Mouse (Mus musculus) A20 (cell line): ENCODE results near the gene Ifit1bl2.
"Not testable (repeated sequence)": the region's sequence is repeated elsewhere in the genome, so short reads cannot be mapped to it uniquely, and the experiment has no call there.

Source experiments
- DNase-seq: peaks from one replicate; pipeline ENCODE4 v3.0.0-alpha.2; 2011; ENCODE audit warnings: low read depth, low spot score

Gene Ifit1bl2

GRCm38 (mm10) chr19:34610118-34610517, 30.4 kb downstream of the Ifit1bl2 start:
- DNase-seq = not testable (repeated sequence)

DNA sequence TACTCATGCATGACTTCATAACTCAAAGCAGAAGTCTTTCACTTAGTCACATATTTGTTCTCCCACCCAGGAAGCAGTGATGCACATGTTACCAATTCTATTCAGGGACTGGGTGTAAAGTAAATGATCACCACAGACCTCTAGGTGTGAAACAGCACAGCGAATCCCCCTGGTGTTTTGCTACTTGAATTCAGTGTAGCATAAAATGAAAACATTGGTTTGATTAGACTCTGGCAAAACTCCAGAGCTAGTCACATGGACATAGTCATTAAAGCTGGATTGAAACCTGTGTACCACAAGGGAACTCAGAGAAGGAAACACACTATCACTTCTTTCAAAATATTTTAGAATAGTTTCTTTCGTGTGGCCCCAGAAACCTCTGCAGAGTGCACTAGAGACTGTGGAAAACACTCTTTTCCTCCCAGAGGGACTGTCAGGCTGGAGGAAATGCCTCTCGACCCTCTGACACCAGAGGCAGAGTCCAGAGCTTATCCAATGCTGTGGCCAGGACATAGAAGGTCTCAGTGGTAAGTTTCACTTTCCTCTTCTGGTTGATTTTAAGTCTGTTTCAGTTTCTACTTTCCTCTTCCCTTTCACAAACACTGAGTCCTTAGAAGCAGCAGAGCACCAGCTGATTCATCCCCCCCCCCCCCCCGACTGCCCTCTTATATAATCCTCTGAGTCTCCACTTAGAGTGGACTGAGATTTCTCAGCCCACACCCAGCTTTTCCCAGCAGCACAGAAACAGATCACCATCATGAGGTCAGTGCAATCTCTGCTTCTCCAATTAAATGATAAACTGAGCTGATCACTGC, 33.1 kb downstream of the Ifit1bl2 start, which contains the start of gene Ifit3b:
Gene Ifit3b (plus strand): TSS at position 734 of the 815 bp plus-strand sequence.
- not testable (repeated sequence) for DNase-seq

DNA sequence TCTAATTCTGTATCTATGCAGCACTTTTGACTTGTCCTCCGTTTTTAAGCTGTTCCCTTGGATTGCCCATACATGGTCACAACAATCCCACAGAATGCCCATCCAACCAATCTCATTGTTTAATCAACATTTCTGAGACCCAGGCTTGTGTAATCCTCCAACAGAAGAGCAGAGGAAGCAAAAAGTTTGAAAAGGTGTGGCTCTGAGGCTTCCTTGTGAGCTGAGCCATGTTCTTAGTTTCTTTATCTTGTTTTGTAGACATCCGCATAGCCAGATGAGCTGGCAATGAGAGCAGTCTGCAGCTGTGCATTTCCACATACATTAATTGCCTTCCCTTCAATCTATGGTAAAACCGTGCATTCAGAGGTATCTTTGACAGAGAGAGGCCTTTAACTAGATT, 35.1 kb downstream of the Ifit1bl2 start:
- DNase-seq = no peak

DNA sequence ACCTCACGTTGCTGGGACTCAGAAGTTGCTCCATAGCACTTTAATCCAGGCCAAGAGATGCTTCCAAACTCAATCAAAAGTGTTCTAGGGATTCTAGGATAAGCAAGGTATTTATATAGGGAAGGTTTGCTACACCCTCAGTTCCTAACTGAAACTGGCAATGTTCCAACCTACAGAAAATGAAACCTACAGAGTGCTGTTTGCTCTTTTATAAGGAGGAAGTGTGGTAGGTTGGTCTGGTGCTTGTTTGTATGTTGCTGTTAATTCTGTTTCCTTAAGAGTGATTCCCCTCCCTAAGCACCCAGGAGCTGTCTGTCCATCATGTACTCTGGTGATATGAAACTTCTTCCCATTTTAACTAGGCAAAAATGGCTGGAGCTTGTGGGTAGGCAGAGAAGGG, 38.7 kb downstream of the Ifit1bl2 start, which contains the start of gene Ifit1bl1:
Gene Ifit1bl1 (minus strand): TSS at position 69 of the 400 bp plus-strand sequence.
- peak; percentile 42 for DNase-seq

DNA sequence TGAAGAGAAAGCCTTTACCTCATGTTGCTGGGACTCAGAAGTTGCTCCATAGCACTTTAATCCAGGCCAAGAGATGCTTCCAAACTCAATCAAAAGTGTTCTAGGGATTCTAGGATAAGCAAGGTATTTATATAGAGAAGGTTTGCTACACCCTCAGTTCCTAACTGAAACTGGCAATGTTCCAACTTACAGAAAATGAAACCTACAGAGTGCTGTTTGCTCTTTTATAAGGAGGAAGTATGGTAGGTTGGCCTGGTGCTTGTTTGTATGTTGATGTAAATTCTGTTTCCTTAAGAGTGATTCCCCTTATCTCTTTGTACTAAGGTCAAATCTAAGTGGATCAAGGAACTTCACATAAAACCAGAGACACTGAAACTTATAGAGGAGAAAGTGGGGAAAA, 41.3 kb downstream of the Ifit1bl2 start:
- DNase-seq = peak; percentile 54

DNA sequence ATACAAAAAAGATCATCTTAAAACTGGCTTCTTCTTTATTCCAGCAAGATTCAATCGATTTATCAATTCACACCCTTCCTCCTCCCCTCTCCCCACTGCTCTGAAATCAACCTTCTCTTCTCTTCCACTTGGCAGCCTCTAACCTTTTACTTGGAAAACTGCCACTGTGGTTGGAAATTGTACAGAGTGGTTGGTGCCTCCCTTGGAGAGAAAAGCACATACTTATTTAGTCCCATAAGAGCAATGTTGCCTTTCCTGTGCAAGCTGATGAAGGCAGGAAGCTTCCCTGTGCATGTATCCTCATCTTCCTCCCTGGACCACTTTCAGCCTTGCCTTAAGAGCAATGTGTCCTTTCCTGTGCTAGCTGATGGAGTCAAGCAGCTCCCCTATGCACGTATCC, 42.2 kb downstream of the Ifit1bl2 start:
- DNase-seq = no peak

- no peak for DNase-seq
These were observed 43.7 kb downstream of the Ifit1bl2 start for GRCm38 (mm10) chr19:34596811-34597210.

DNA sequence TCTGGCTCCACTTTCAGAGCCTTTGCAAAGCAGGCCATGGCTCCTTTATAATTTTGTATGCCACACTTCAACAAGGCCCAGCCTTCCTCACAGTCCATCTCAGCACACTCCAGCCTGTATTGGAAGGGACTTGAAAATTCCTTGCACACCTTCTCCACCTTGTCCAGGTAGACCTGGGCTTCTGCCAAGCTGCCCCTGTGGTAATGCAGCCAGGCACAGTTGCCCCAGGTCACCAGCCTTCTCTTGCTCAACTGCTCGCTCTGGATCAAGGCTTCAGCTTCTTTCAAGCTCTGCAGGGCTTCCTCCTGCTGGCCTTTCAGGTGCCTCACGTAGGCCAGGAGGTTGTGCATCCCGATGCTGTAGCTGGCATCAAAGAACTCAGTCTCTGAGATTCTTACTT, 46.0 kb downstream of the Ifit1bl2 start:
- DNase-seq = not testable (repeated sequence)

- no peak for DNase-seq
These were observed 47.1 kb downstream of the Ifit1bl2 start for GRCm38 (mm10) chr19:34593456-34593855.

DNA sequence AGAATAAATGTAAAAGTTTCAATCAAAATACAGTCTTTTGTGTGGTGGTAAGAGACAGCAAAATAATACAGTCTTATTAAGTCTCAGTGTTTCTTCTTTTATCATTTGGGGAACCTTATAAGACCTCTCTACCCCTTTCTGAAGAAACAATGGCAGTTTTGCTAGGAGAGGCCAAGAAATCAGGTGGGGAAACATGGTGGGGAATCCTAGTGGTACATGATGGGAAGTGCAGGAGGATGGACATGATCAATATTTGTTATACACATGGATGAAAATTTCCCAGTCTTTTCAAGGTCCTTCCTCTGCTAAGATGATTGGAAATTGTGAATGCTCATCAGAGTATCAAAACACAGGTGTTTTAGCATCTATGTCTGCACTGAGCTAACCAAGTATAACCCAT, 51.6 kb downstream of the Ifit1bl2 start:
- no peak for DNase-seq

- not testable (repeated sequence) for DNase-seq
These were observed 52.4 kb downstream of the Ifit1bl2 start for GRCm38 (mm10) chr19:34587898-34588692.

GRCm38 (mm10) chr19:34585740-34586458, 54.6 kb downstream of the Ifit1bl2 start:
- DNase-seq = not testable (repeated sequence)

DNA sequence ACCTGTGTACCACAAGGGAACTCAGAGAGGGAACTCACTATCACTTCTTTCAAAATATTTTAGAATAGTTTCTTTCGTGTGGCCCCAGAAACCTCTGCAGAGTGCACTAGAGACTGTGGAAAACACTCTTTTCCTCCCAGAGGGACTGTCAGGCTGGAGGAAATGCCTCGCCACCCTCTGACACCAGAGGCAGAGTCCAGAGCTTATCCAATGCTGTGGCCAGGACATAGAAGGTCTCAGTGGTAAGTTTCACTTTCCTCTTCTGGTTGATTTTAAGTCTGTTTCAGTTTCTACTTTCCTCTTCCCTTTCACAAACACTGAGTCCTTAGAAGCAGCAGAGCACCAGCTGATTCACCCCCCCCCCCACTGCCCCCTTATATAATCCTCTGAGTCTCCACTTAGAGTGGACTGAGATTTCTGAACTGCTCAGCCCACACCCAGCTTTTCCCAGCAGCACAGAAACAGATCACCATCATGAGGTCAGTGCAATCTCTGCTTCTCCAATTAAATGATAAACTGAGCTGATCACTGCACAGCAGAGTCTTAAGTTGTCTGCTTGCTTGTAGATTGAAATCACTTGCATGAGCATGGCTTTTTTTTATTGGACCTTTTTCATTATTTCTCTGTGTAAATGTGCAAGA, 57.3 kb downstream of the Ifit1bl2 start, which contains the start of gene Ifit3:
Gene Ifit3 (plus strand): TSS at position 406 of the 641 bp plus-strand sequence.
- DNase-seq = not testable (repeated sequence)

- not testable (repeated sequence) for DNase-seq
These were observed 57.8 kb downstream of the Ifit1bl2 start for GRCm38 (mm10) chr19:34582696-34583095.

GRCm38 (mm10) chr19:34577121-34577520, 63.4 kb downstream of the Ifit1bl2 start:
- DNase-seq = no peak

DNA sequence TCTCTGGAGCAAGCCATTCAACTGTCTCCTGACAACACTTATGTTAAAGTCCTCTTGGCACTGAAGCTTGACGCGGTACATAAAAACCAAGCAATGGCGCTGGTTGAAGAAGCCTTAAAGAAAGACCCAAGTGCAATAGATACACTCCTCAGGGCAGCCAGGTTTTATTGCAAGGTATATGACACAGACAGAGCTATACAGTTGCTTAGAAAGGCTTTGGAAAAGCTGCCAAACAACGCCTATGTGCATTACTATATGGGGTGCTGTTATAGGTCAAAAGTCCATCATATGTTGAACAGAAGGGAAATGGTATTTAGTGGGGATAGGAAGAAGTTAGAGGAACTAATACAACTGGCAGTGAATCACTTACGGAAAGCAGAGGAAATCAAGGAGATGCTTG, 66.9 kb downstream of the Ifit1bl2 start:
- no peak for DNase-seq

DNA sequence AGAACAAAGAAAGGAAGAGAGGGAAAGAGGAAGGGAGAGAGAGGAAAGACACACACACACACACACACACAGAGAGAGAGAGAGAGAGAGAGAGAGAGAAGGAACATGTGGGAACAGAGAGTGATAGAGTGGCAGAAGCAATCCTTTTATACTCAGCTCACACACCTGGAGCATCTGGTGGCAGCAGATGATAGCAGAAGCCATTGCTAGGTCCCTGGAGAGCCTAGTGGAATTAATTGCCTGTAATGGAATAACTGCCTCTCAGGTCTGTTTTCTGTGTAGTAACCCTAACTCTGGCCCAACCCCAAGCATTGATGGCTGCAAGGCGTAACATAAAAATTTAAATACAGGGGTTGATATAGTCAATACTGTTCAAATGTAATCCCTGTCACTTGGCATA, 69.5 kb downstream of the Ifit1bl2 start:
- DNase-seq = no peak

DNA sequence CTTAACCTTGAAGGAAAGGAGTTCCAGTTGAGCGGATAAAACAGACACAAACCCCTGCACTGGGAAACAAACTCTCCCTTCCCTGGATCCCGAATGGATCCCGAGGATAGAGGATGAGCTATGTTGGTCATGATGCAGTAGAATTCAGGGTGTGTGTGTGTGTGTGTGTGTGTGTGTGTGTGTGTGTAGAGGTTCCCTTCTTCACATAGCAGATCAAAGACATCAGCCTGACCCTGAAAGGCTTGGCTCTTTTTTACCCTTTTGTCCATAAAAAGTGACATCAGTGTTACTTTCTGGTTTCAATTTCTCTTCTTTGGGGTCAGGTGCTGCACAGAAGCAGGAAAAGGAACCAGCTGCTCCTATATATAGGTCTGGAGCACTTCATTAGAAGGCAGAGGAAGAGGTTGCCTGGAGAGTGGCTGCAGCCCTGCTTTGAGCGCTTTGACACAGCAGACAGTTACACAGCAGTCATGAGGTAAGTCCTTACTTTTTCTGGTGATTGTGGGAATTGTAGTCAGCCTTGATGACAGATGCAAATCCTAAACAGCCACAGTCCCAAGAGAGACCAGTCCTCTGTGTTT, 70.6 kb downstream of the Ifit1bl2 start:
- DNase-seq = peak; percentile 38

DNA sequence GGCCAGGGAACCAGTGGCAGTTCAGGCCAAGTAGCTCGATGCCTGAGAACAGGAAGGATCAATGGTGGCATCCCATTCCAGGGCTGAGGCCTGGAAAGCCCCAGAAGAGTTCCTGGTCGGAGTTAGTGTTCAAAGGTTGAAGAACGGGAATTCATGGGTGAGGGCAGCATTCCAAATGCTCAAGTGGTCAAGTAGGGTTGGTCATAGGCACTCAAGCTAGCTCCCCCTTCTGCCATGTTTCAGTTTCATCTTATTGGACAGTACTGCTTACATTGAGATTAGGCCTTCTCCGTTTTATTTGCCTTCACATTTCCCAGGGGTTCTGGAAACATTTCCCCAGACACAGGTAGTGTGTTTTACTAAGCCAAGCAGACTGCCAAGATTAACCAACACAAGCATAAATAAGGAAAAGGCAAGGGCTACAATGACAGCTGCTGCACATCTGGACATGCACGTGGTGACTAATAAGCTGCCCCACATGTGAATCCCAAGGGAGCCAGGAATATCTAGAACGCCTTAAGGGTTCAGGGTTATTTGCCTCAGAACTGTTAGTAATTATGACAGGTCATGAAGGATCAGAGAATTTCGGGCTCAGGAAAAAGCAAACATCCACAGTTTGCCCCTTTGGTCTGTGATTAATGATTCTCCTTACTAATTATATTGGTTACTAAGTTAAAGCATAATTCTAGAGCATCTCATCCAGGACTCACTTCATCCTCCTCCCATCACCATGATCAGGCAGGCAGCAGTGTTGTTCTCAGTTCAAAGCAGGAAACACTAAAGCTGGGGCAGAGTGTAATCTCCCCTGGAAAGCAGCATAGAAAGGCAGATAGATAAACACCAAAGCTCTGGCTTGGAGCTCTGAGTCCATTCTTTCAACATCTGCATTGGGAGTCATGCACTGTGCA, 71.3 kb downstream of the Ifit1bl2 start:
- DNase-seq = no peak
